In the genomic region with DNA sequence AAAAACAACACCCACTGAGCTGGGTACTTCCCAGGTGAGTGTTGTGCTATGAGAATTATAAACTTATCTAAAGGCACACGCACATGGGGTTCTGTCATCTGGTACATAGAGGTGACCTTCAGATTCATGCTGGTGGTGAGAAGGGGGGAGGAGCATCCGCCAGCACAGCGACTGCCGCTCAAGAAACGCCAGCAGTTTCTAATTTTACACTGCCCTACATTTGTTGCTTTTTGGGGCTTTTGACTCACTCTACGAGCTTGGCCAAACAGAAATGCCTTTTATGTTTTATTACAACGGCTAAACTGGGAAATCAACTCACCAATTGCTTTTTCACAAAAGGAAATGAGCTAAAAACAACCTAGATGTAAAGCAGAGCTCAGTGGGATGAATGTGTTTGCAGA, we compare ENCODE assay signal across 8 mouse cellular contexts. TPM values are rescaled to one million over a fixed set of nuclear protein-coding genes. Genes with fewer than 3 reads are reported as not detected.
A peak's percentile ranks its signal among the peaks of the same experiment; 100 is the strongest.
DNase-seq lines count a peak whose midpoint lies in the region; ATAC-seq and TF ChIP-seq lines count a peak whose summit lies in the region.

No protein-coding gene starts in this region.

- H3K9me3 ChIP-seq in heart, embryonic 13.5 days: no peaks in the 10 kb centered on the region
- no peaks in the 10 kb centered on the region for H3K9me3 ChIP-seq in limb, embryonic 15.5 days

- H3K4me2 ChIP-seq in heart, embryonic 13.5 days: peak overlapping the region; percentile 62
- peak overlapping the region; percentile 43 for H3K4me2 ChIP-seq in limb, embryonic 15.5 days

- peak; percentile 15 for DNase-seq in kidney, adult 2 months
- DNase-seq in kidney, adult 8-10 months: no peak
- DNase-seq in CD4-positive helper T cell, adult 2 months (ENCODE audit: low read depth, low spot score): peak; percentile 47
- DNase-seq in cerebellum, adult 18-20 months: peak; percentile 65 to 66
- peak; percentile 7 to 27 for DNase-seq in thymus, postnatal 36 days
- DNase-seq in yolk sac, embryonic 10.5 days (ENCODE audit: low spot score): no peak

- no peaks in the 10 kb centered on the region for H3K4me1 ChIP-seq in kidney, adult 2 months (ENCODE audit: control insufficient read depth, insufficient read depth, low read length)
- peaks cover 30% of the 10 kb centered on the region for H3K4me1 ChIP-seq in heart, embryonic 13.5 days
- peaks cover 10% of the 10 kb centered on the region for H3K4me1 ChIP-seq in limb, embryonic 15.5 days

- no peak for TF ChIP-seq POLR2A in kidney, adult 2 months (IDR thresholded peaks at IDR 0.05; ENCODE audit: low read depth, low read length)

- H3K27me3 ChIP-seq in kidney, adult 2 months (replicated peaks; ENCODE audit: control insufficient read depth, insufficient read depth, low read length): no peaks in the 10 kb centered on the region
- H3K27me3 ChIP-seq in heart, embryonic 13.5 days (replicated peaks): no peaks in the 10 kb centered on the region
- H3K27me3 ChIP-seq in limb, embryonic 15.5 days: no peaks in the 10 kb centered on the region

- peak overlapping the region; percentile 67 for H3K9ac ChIP-seq in heart, embryonic 13.5 days
- H3K9ac ChIP-seq in limb, embryonic 15.5 days: no peak overlapping the region

- TF ChIP-seq CTCF in kidney, adult 2 months (conservative IDR thresholded peaks at IDR 0.05; ENCODE audit: insufficient read depth, insufficient read length, low read depth, low read length): no peak

- no peak overlapping the region for H3K4me3 ChIP-seq in kidney, adult 2 months (ENCODE audit: insufficient read depth, low read depth, low read length)
- H3K4me3 ChIP-seq in heart, embryonic 13.5 days: peak overlapping the region; percentile 32
- H3K4me3 ChIP-seq in limb, embryonic 15.5 days: peak overlapping the region; percentile 21

- WGBS in kidney, adult 2 months: 6% methylated on average over 7 of the region's 7 CpGs
- WGBS in heart, embryonic 13.5 days: 8% methylated on average over 7 of the region's 7 CpGs
- 9% methylated on average over 7 of the region's 7 CpGs for WGBS in limb, embryonic 15.5 days

- no peak overlapping the region for H3K27ac ChIP-seq in kidney, adult 2 months (ENCODE audit: insufficient read depth, low read depth, low read length)
- H3K27ac ChIP-seq in heart, embryonic 13.5 days (replicated peaks): peak overlapping the region; percentile 87
- peak overlapping the region; percentile 73 for H3K27ac ChIP-seq in limb, embryonic 15.5 days

- H3K36me3 ChIP-seq in kidney, adult 2 months (ENCODE audit: control insufficient read depth, insufficient read depth, low read length): no peaks in the 10 kb centered on the region
- no peaks in the 10 kb centered on the region for H3K36me3 ChIP-seq in heart, embryonic 13.5 days
- no peaks in the 10 kb centered on the region for H3K36me3 ChIP-seq in limb, embryonic 15.5 days

- ATAC-seq in heart, embryonic 13.5 days (ENCODE audit: extremely low read depth, insufficient number of reproducible peaks, low FRiP score, low TSS enrichment): no peak
- peak; percentile 55; the same call in 1 of the 2 replicates for ATAC-seq in limb, embryonic 15.5 days (ENCODE audit: insufficient number of reproducible peaks, low FRiP score, low TSS enrichment, low read depth)

RNA-seq across cellular contexts. Expression of gene Rnft1, which starts 11.7 kb away (rescaled TPM):
- 8.0 and 9.4 TPM in 2 replicates for polyA plus RNA-seq in kidney, adult 2 months (2012; rRNA removed)
- 38.9 and 42.9 TPM in 2 replicates for polyA plus RNA-seq in heart, embryonic 13.5 days (2015; fragmentation: Nextera tagmentation; extraction: Ambion mirVana)
- polyA plus RNA-seq in limb, embryonic 15.5 days (2015; fragmentation: Nextera tagmentation; extraction: Ambion mirVana): 59.3 and 68.0 TPM in 2 replicates

Comparison
In these comparisons a context has a peak if more than half of its experiments do, and no peak if none do; other contexts are left out.
1. DNase-seq: peak in kidney, adult 2 months (single experiment), CD4-positive helper T cell, adult 2 months (single experiment), cerebellum, adult 18-20 months (2 of 2) and thymus, postnatal 36 days (2 of 2); none in kidney, adult 8-10 months (0 of 2) and yolk sac, embryonic 10.5 days (single experiment).